Mouse (Mus musculus) inflammation-experienced regulatory T-cells, adult 6 months (primary cell): ENCODE measurements around the gene Tprgl. TPM values are rescaled to one million over a fixed set of nuclear protein-coding genes. Genes with fewer than 3 reads are reported as not detected.

Source experiments
- ATAC-seq: one replicate; pipeline ENCODE4 v1.8.0; 2017
- polyA plus RNA-seq, 3 experiments: library from polyadenylated mRNA; unstranded; fragments of 100-300 nt; shearing (Covaris generic); gene quantifications; one replicate each; pipeline ENCODE4 v1.2.1; 2017

Gene Tprgl
- polyA plus RNA-seq, 3 experiments from 2014 or later: 21.9 to 30.4 (median 25.3) TPM

GRCm38 (mm10) chr4:154159002-154159401, 1.5 kb downstream of the Tprgl start:
- peak; percentile 44 for ATAC-seq

- no peak for ATAC-seq
Observed at GRCm38 (mm10) chr4:154157970-154158662, 2.4 kb downstream of the Tprgl start.

GRCm38 (mm10) chr4:154156050-154156449, 4.4 kb downstream of the Tprgl start:
- no peak for ATAC-seq

GRCm38 (mm10) chr4:154154104-154154503, 6.4 kb downstream of the Tprgl start:
- no peak for ATAC-seq

GRCm38 (mm10) chr4:154146342-154146741, 14.1 kb downstream of the Tprgl start:
- ATAC-seq: no peak

GRCm38 (mm10) chr4:154144712-154145111, 15.8 kb downstream of the Tprgl start:
- no peak for ATAC-seq

- peak; percentile 97 for ATAC-seq
Observed at GRCm38 (mm10) chr4:154142211-154143040, 18.0 kb downstream of the Tprgl start, which contains the start of gene Wrap73. Gene Wrap73 (plus strand): TSS chr4:154142372.

GRCm38 (mm10) chr4:154141009-154141867, 19.2 kb downstream of the Tprgl start:
- ATAC-seq: no peak

- no peak for ATAC-seq
Observed at GRCm38 (mm10) chr4:154140213-154141008, 20.1 kb downstream of the Tprgl start.

- no peak for ATAC-seq
Observed at GRCm38 (mm10) chr4:154140182-154140212, 20.5 kb downstream of the Tprgl start, which contains the start of gene Trp73. Gene Trp73 (minus strand): TSS chr4:154140208.

GRCm38 (mm10) chr4:154139671-154140181, 20.7 kb downstream of the Tprgl start:
- no peak for ATAC-seq

GRCm38 (mm10) chr4:154137139-154137538, 23.3 kb downstream of the Tprgl start:
- no peak for ATAC-seq

- no peak for ATAC-seq
Observed at GRCm38 (mm10) chr4:154134803-154135202, 25.7 kb downstream of the Tprgl start.

- ATAC-seq: no peak
Observed at GRCm38 (mm10) chr4:154131894-154132293, 28.6 kb downstream of the Tprgl start.

- ATAC-seq: no peak
Observed at GRCm38 (mm10) chr4:154129950-154130349, 30.5 kb downstream of the Tprgl start.

GRCm38 (mm10) chr4:154127273-154127672, 33.2 kb downstream of the Tprgl start:
- ATAC-seq: no peak

- no peak for ATAC-seq
Observed at GRCm38 (mm10) chr4:154125202-154125601, 35.3 kb downstream of the Tprgl start.

- no peak for ATAC-seq
Observed at GRCm38 (mm10) chr4:154123553-154123952, 36.9 kb downstream of the Tprgl start.

GRCm38 (mm10) chr4:154122374-154122773, 38.1 kb downstream of the Tprgl start:
- no peak for ATAC-seq

GRCm38 (mm10) chr4:154121800-154122199, 38.7 kb downstream of the Tprgl start:
- no peak for ATAC-seq

GRCm38 (mm10) chr4:154119208-154119607, 41.3 kb downstream of the Tprgl start:
- no peak for ATAC-seq

- ATAC-seq: no peak
Observed at GRCm38 (mm10) chr4:154118782-154119181, 41.7 kb downstream of the Tprgl start.
